Mouse (Mus musculus) cerebellum, adult 11-12 months (tissue): ENCODE data around the gene Manba.

Experiments
- DNase-seq: peaks from one replicate; pipeline ENCODE4 v3.0.0; 2022

Gene Manba

GRCm38 (mm10) chr3:135586060-135586459, 100.6 kb downstream of the Manba start:
- no peak for DNase-seq

- no peak for DNase-seq
Observed at GRCm38 (mm10) chr3:135586471-135586880, 101.1 kb downstream of the Manba start.

- no peak for DNase-seq
Observed at GRCm38 (mm10) chr3:135590471-135590870, 105.1 kb downstream of the Manba start.

GRCm38 (mm10) chr3:135591376-135591775, 106.0 kb downstream of the Manba start:
- DNase-seq = peak; percentile 27

GRCm38 (mm10) chr3:135592011-135592410, 106.6 kb downstream of the Manba start:
- no peak for DNase-seq

GRCm38 (mm10) chr3:135594238-135594917, 109.0 kb downstream of the Manba start:
- no peak for DNase-seq

GRCm38 (mm10) chr3:135597014-135597413, 111.6 kb downstream of the Manba start:
- no peak for DNase-seq

- DNase-seq = no peak
Observed at GRCm38 (mm10) chr3:135598355-135598754, 112.9 kb downstream of the Manba start.

GRCm38 (mm10) chr3:135602731-135603130, 117.3 kb downstream of the Manba start:
- DNase-seq = no peak

GRCm38 (mm10) chr3:135604626-135605417, 119.4 kb downstream of the Manba start:
- DNase-seq = no peak

GRCm38 (mm10) chr3:135605474-135605873, 120.1 kb downstream of the Manba start:
- no peak for DNase-seq

GRCm38 (mm10) chr3:135606592-135606991, 121.2 kb downstream of the Manba start:
- no peak for DNase-seq

GRCm38 (mm10) chr3:135607021-135607420, 121.6 kb downstream of the Manba start:
- no peak for DNase-seq

- no peak for DNase-seq
Observed at GRCm38 (mm10) chr3:135607660-135608473, 122.5 kb downstream of the Manba start.

- DNase-seq = no peak
Observed at GRCm38 (mm10) chr3:135610221-135610620, 124.8 kb downstream of the Manba start.

- DNase-seq = no peak
Observed at GRCm38 (mm10) chr3:135614376-135614775, 129.0 kb downstream of the Manba start.

- no peak for DNase-seq
Observed at GRCm38 (mm10) chr3:135616730-135617129, 131.3 kb downstream of the Manba start.
